Mouse (Mus musculus) megakaryocyte, embryonic 14.5 days (primary cell): ENCODE results near the gene Map2k3. TPM values are rescaled to one million over a fixed set of nuclear protein-coding genes. Genes with fewer than 3 reads are reported as not detected.
"Not testable (repeated sequence)": the region's sequence is repeated elsewhere in the genome, so short reads cannot be mapped to it uniquely, and the experiment has no call there.

ENCODE experiments used
- H3K27me3 ChIP-seq: replicated peaks from 2 replicates; pipeline ENCODE3; 2012; ENCODE audit warnings: inconsistent platforms
- H3K36me3 ChIP-seq: replicated peaks from 2 replicates; pipeline ENCODE3; 2012; ENCODE audit warnings: low read length, inconsistent platforms, mixed read lengths
- H3K4me1 ChIP-seq: 2 replicates; pipeline ENCODE4 v1.6.1; 2012; ENCODE audit warnings: inconsistent platforms
- H3K4me3 ChIP-seq: replicated peaks from 2 replicates; pipeline ENCODE3; 2012; ENCODE audit warnings: moderate library complexity, mild to moderate bottlenecking, inconsistent platforms
- H3K9me3 ChIP-seq: 2 replicates; pipeline ENCODE4 v1.6.1; 2012; ENCODE audit warnings: inconsistent platforms
- FLI1 ChIP-seq: IDR thresholded peaks from 2 replicates; pipeline ENCODE4 v1.6.1; 2012; ENCODE audit warnings: low read length, inconsistent platforms, mixed read lengths
- GATA1 ChIP-seq: IDR thresholded peaks from 3 replicates; pipeline ENCODE4 v1.6.1; 2012; ENCODE audit warnings: mixed read lengths, low read length, inconsistent platforms, borderline replicate concordance
- polyA plus RNA-seq: library from polyadenylated mRNA; stranded (reverse); fragments of >175 nt; gene quantifications from 2 replicates; pipeline ENCODE4 v1.2.3, GENCODE M21; 2012; ENCODE audit warnings: low replicate concordance; ENCODE audit not compliant: insufficient read depth

Map2k3 gene
- 158 and 191 TPM in 2 replicates for polyA plus RNA-seq

DNA sequence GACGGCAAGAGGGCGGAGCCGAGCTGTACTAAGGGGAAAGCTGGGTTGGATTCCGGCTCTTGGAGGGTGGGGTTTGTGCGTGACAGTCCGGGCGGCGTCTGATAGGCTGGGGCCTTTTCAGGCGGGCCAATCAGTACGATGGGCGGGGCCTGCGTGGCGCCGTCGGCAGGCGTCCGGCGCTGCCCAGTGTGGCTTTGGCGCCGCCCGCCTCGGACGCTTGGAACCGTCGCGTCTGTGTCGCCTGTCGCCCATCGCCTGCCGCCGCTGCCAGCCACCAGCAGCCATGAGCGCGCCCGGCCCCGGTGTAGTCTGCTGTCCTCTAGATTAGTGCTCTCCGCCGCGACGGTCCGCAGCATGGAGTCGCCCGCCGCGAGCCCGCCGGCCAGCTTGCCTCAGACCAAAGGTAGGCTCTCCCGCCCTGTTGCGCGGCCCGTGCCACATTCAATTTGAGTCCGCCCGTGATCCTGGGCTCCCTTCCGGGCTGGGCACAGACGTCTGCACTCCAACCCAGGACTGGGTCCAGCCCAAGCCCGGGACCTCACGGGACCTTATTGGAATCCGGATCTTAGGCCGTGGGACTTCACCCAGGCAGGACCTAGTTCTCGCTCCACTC is at the start of gene Map2k3:
Gene Map2k3 (plus strand): TSS at position 165 of the 613 bp plus-strand sequence.
- no peak for TF ChIP-seq GATA1
- no peak for TF ChIP-seq FLI1
- Histone ChIP-seq H3K27me3 (no peaks in the 10 kb centered on the region), H3K9me3 (no peaks in the 10 kb centered on the region), H3K36me3 (peaks cover 42% of the 10 kb centered on the region), H3K4me1 (peaks cover 86% of the 10 kb centered on the region), H3K4me3 (peak within 1 kb of the TSS; percentile 98)

DNA sequence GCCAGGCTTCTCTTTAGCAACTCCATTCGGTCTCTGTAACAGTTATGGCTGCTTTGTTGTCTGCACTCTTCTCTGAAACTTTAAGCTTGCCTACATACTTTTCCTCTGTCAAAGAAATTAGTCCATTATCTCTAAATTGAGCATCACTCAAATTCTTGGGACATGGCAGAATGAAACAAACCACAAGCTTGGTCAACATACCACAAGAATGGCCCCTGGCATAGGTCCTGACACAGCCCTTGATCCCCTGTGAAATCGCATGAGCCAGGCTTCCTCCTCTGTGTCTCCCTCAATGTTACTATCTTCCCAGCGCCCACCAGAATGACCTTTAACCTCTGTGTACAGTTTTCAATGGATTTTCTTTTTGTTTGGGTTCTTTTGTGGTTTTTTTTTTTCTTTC is 49.4 kb upstream of the Map2k3 start:
- no peaks in the 10 kb centered on the region for H3K9me3 ChIP-seq
- peaks cover 8% of the 10 kb centered on the region for H3K36me3 ChIP-seq
- no peak for TF ChIP-seq GATA1
- no peak for TF ChIP-seq FLI1
- no peak overlapping the region for H3K4me3 ChIP-seq
- peaks cover 33% of the 10 kb centered on the region for H3K4me1 ChIP-seq
- H3K27me3 ChIP-seq, result no peaks in the 10 kb centered on the region

DNA sequence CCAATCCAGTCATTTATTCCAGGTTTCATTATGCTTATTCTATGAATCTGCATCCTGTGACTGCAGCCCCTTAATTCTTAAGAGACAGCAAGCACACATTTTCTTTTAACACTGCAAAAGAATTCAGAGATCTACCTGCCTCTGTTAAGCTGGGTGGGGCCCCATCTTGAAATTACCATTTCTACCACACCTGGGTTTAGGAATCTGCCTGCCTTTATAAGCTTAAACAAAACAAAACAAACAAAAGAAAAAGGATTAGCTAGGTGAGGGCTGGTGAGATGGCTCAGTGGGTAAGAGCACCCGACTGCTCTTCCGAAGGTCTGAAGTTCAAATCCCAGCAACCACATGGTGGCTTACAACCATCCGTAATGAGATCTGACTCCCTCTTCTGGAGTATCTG is 44.8 kb upstream of the Map2k3 start:
- not testable (repeated sequence) for H3K9me3 ChIP-seq, H3K4me3 ChIP-seq, H3K27me3 ChIP-seq, H3K36me3 ChIP-seq
- H3K4me1 ChIP-seq, result peaks cover 14% of the 10 kb centered on the region

DNA sequence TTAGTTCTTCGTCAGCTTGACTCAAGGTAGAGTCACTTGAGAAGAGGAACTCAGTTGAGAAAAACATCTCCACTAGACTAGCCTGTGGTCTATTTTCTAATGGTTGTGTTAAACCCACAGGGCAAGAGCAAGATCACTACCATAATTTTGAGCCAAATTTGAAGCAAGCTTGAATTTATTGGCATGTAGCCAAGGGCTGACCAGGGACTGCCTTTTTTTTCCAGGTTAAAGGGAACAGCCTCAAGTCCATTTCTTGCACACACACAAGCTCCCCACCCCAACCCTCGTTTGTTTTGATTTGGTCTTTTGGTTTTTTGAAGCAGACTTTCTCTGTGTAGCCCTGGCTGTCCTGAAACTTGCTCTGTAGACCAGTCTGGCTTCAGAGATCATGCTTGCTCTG is 42.0 kb upstream of the Map2k3 start:
- Histone ChIP-seq H3K27me3 (peaks cover 9% of the 10 kb centered on the region), H3K4me1 (no peaks in the 10 kb centered on the region), H3K9me3 (peaks cover 3% of the 10 kb centered on the region; the same call in 1 of the 2 replicates), H3K36me3 (no peaks in the 10 kb centered on the region), H3K4me3 (no peak overlapping the region)
- no peak for TF ChIP-seq FLI1
- TF ChIP-seq GATA1, result no peak

DNA sequence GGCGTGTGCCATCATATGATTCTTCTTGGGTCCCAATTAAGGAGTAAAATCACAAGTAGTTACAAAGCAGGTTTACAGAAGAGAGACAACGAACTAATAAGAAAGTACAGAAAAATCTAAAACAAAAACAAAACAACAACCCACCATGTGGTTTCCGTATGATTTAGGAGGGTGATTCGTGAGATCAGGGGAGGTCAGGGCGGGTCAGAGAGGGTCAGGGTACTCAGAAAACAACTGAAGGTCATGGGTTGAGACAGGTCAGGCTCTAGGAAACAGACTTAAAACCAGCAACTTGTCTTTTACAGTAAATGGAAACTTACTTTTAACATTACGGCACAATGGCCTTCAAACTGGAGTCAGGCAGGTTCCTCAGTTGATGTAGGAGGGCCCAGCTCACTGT is 41.5 kb upstream of the Map2k3 start:
- Histone ChIP-seq H3K27me3 (peaks cover 9% of the 10 kb centered on the region), H3K36me3 (no peaks in the 10 kb centered on the region), H3K4me3 (no peak overlapping the region), H3K4me1 (no peaks in the 10 kb centered on the region), H3K9me3 (peaks cover 3% of the 10 kb centered on the region; the same call in 1 of the 2 replicates)
- no peak for TF ChIP-seq GATA1
- no peak for TF ChIP-seq FLI1

DNA sequence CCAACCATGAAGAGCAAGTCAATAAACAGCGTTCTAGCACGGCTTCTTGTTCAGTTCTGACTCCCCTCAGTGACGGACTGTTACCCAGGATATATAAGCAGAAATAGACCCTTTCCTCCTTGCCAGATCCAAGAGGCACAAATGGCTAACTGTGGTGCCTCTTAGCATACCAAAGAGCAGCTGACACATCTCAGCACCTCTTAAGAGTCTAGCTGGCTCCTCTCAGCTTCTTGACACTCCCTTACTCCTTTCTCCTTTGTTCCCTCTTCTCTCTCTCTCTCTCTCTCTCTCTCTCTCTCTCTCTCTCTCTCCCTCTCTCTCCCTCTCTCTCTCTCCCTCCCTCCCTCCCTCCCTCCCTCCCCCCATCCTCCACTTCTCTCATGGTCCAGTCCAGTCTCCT is 41.1 kb upstream of the Map2k3 start:
- Histone ChIP-seq H3K9me3 (peaks cover 3% of the 10 kb centered on the region; the same call in 1 of the 2 replicates), H3K27me3 (peaks cover 10% of the 10 kb centered on the region), H3K36me3 (no peaks in the 10 kb centered on the region), H3K4me1 (no peaks in the 10 kb centered on the region), H3K4me3 (no peak overlapping the region)
- TF ChIP-seq GATA1 (no peak), FLI1 (no peak)

DNA sequence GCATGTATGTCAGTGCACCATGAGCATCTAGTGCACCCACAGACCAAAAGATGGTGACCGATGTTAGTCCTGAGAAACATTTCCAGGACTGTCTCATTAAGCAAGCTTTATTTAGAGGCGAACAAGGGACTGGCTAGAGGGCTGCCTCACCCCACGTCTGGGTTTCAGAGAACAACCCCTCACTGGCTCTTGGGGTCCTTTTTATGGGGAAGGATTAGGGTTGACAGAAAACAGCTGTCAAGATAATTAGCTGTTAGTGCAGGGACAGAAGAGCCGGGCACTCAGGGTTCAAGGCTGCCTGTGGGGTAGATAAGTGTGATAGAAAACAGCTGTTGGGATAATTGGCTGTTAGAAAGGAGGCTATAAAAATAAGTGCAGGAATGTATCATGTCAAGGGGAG is 35.9 kb upstream of the Map2k3 start:
- no peaks in the 10 kb centered on the region for H3K4me1 ChIP-seq
- no peaks in the 10 kb centered on the region for H3K36me3 ChIP-seq
- H3K4me3 ChIP-seq, result no peak overlapping the region
- TF ChIP-seq GATA1, result no peak
- TF ChIP-seq FLI1, result no peak
- no peaks in the 10 kb centered on the region for H3K9me3 ChIP-seq
- H3K27me3 ChIP-seq, result peaks cover 24% of the 10 kb centered on the region

DNA sequence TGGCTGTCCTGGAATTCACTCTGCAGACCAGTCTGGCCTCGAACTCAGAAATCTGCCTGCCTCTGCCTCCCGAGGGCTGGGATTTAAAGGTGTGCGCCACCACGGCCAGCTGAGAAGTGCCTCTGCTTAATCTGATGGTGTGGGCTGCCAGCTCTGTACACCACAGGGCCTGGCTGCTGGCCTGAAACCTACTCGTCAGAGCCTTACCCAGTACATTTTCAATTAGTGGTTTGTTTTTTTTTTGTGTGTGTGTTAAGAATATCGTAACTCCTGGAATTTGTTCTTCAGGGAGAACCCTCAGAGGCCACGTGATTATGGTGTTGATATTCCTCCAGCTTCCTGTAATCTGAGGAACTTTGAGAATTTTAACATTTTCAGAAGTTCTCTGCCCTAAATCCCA is 29.8 kb upstream of the Map2k3 start:
- no peak for TF ChIP-seq GATA1
- no peaks in the 10 kb centered on the region for H3K9me3 ChIP-seq
- peaks cover 44% of the 10 kb centered on the region for H3K27me3 ChIP-seq
- peaks cover 16% of the 10 kb centered on the region; the same call in 1 of the 2 replicates for H3K4me1 ChIP-seq
- peaks cover 35% of the 10 kb centered on the region for H3K36me3 ChIP-seq
- no peak overlapping the region for H3K4me3 ChIP-seq

DNA sequence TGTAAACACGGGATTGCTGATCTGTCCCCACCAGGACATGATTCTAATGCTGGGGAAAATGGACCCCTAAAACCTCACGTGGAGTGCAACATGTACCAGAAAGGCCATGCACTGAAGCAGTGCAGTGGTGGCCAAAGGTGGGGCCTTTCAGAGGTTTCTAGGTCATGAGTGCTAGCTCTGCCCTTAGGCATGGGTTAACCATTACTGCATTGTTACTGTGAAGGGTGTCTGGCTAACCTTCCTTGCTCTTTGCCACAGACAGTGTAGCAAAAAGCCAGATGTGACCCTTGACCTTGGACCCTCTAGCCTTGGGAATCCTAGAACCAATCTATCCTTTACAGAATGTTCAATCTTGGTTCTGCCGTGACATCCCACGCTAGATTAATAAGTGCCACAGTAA is 29.3 kb upstream of the Map2k3 start:
- Histone ChIP-seq H3K27me3 (peaks cover 43% of the 10 kb centered on the region), H3K9me3 (no peaks in the 10 kb centered on the region), H3K4me1 (peaks cover 16% of the 10 kb centered on the region; the same call in 1 of the 2 replicates), H3K4me3 (no peak overlapping the region), H3K36me3 (peaks cover 35% of the 10 kb centered on the region)
- TF ChIP-seq GATA1 (no peak), FLI1 (no peak)

DNA sequence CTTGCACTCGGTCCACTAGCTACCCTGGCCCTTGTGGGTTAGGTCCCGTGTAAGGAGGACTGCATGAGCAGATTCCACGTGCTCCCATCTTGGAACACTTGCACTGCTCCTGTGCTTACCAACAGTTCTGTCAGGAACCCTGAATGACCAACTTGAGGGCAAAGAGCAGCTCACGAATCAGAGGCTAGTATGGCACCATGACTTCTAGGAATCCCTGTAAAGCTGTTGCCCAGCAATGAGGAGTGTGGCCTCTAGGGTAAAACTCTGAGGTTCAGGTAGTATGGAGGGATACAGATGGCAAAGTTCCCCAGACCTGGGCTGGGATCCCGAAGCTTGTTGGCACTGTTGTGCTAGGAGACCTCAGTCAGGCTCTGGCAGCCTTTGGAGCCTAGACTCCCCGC is 28.2 kb upstream of the Map2k3 start:
- Histone ChIP-seq H3K4me1 (peaks cover 16% of the 10 kb centered on the region; the same call in 1 of the 2 replicates), H3K9me3 (no peaks in the 10 kb centered on the region)

More for the DNA sequence above, 28.2 kb upstream of the Map2k3 start:
- Histone ChIP-seq H3K4me3 (no peak overlapping the region), H3K36me3 (peaks cover 35% of the 10 kb centered on the region), H3K27me3 (peaks cover 43% of the 10 kb centered on the region)
- TF ChIP-seq GATA1 (no peak), FLI1 (no peak)
